Mouse (Mus musculus): ENCODE results near the gene Ubac2.

- no peak for TF ChIP-seq CTCF (IDR thresholded peaks at IDR 0.05; ENCODE audit: low read depth, low read length)
- no peak for TF ChIP-seq POLR2A (IDR thresholded peaks at IDR 0.05; ENCODE audit: borderline replicate concordance, low read depth, low read length)
These were observed 80.5 kb downstream of the Ubac2 start for GRCm38 (mm10) chr14:121958751-121959537.
